Mouse (Mus musculus): ENCODE measurements at regions not wholly inside any gene's neighbourhood (a gene's known extent, or its start where the extent isn't known, plus 50 kb on each side); places are given as distances from the start of the nearest gene placed in this dataset.

DNA sequence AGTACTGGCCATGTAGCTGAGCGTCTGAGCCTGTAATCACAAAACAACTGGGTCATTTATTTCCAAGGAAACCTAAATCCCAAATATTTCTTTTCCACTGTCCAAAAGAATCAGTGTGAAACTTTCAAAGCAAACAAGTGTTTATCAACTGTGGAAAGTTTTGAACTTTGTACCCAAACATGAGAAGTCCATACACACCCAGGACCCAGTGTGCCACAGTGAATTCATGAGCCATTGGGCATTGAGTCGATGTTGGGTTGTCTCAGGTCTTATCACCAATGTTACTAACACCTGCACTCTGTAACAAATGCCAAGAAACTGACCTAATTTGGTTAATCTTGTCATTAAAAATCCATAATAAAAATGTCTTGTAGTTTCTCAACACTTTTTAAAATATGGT is 305.8 kb upstream of the Igfbp3 start:
- TF ChIP-seq POLR2A (IDR thresholded peaks at IDR 0.05; ENCODE audit: borderline replicate concordance, insufficient read depth, low read length) = no peak
- TF ChIP-seq CTCF (IDR thresholded peaks at IDR 0.05; ENCODE audit: borderline replicate concordance, insufficient read depth, low read depth, low read length) = no peak

Data from cerebellum, adult 2 months (tissue).